Mouse (Mus musculus) embryonic facial prominence, embryonic 10.5 days (tissue): ENCODE measurements at regions not wholly inside any gene's neighbourhood (a gene's known extent, or its start where the extent isn't known, plus 50 kb on each side); places are given as distances from the start of the nearest gene placed in this dataset.

Experiments used
- DNase-seq: peaks from one replicate; pipeline ENCODE4 v3.0.0-alpha.2; 2017; ENCODE audit warnings: low spot score
- H3K27ac ChIP-seq: fragments of 300-500 bp; sonication (generic); replicated peaks from 2 replicates; pipeline ENCODE4 v1.5.1; 2016; ENCODE audit warnings: mild to moderate bottlenecking
- H3K27me3 ChIP-seq: fragments of 300-500 bp; sonication (generic); replicated peaks from 2 replicates; pipeline ENCODE4 v1.6.1; 2016; ENCODE audit warnings: low read depth, mild to moderate bottlenecking; ENCODE audit not compliant: poor library complexity, severe bottlenecking
- H3K36me3 ChIP-seq: fragments of 300-500 bp; sonication (generic); replicated peaks from 2 replicates; pipeline ENCODE4 v1.6.1; 2016; ENCODE audit warnings: mild to moderate bottlenecking, moderate library complexity
- H3K4me1 ChIP-seq: fragments of 300-500 bp; sonication (generic); 2 replicates; pipeline ENCODE4 v1.6.1; 2016
- H3K4me3 ChIP-seq: fragments of 300-500 bp; sonication (generic); 2 replicates; pipeline ENCODE4 v1.5.1; 2016; ENCODE audit warnings: mild to moderate bottlenecking, moderate library complexity
- H3K9me3 ChIP-seq: fragments of 300-500 bp; sonication (generic); 2 replicates; pipeline ENCODE4 v1.6.1; 2016; ENCODE audit warnings: mild to moderate bottlenecking
- WGBS: fragments of 180-500 bp; shearing (Covaris S2); methylation state at CpG from one replicate; pipeline ENCODE4 v1.1.7; 2016; 5-methylcytosine and 5-hydroxymethylcytosine counted together

GRCm38 (mm10) chr12:12548688-12549087 lies 286.7 kb downstream of the Fam49a start:
- DNase-seq, result no peak
- Histone ChIP-seq H3K36me3 (no peaks in the 10 kb centered on the region), H3K27ac (no peak overlapping the region), H3K4me3 (no peak overlapping the region), H3K9me3 (no peaks in the 10 kb centered on the region), H3K4me1 (no peaks in the 10 kb centered on the region), H3K27me3 (no peaks in the 10 kb centered on the region)
- WGBS, result 59% methylated on average over 2 of the region's 2 CpGs

DNA sequence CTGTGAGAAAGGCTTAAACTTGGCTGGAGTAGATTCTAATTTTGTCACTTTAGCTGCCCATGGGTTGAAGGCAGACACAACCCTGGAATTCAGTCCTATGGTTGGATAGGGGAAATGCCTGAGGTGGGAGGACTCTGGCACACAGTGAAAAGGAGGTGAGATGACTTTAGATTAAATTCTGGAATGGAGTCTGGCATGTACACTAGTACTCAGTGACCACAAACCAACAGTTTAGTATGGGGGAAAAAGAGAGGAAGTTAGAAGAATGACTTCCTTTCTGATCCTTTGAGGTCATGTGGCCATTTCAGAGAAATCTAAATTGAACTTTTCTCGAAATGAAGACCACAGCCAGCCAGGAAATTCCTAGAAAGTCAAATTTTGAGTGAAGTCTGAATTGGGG lies 285.5 kb downstream of the Fam49a start:
- no peak overlapping the region for H3K27ac ChIP-seq
- WGBS, result 79% methylated on average over 1 of the region's 1 CpGs
- no peaks in the 10 kb centered on the region for H3K9me3 ChIP-seq

DNA sequence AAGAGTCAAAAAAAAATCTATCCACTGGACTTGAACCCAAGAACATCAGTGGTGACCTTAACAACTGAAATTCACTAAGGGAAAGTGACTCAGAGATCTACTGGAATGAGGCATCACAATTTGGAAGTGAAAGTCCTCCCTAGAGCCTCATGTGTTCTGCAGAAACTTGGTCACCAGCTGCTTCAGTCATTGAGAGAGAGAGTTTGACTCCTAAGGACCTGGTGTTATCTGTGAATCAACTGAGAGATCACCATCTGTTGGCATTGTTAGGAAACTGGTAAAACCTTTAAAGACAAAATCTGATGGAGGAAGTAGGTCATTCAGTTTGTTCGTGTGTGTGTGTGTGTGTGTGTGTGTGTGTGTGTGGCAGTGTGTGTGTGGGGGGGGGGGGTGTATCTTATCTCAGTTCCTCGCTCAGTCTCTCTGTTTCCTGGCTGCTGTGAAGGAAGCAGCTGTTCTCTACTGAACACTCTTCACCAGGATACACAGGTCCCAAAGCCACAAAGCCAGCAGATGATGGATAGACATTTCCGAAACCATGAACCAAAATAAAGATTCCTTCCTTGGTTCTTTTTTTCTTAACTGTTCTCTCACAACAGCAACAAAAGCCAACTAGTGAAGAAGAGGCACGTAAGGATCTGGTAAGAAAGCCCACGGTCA lies 284.6 kb downstream of the Fam49a start:
- Histone ChIP-seq H3K4me1 (no peaks in the 10 kb centered on the region), H3K9me3 (no peaks in the 10 kb centered on the region), H3K36me3 (no peaks in the 10 kb centered on the region), H3K4me3 (no peak overlapping the region), H3K27me3 (no peaks in the 10 kb centered on the region), H3K27ac (no peak overlapping the region)
- DNase-seq, result no peak
- 89% methylated on average over 5 of the region's 5 CpGs for WGBS

More for the DNA sequence above, 285.5 kb downstream of the Fam49a start:
- Histone ChIP-seq H3K4me3 (no peak overlapping the region), H3K27me3 (no peaks in the 10 kb centered on the region), H3K36me3 (no peaks in the 10 kb centered on the region), H3K4me1 (no peaks in the 10 kb centered on the region)
- no peak for DNase-seq

- Histone ChIP-seq H3K27me3 (no peaks in the 10 kb centered on the region), H3K36me3 (no peaks in the 10 kb centered on the region), H3K9me3 (no peaks in the 10 kb centered on the region), H3K4me3 (no peak overlapping the region), H3K4me1 (peaks cover 7% of the 10 kb centered on the region), H3K27ac (0 out of 2 replicates have a peak overlapping the region, but pooled peaks have one; percentile 7)
- peak; percentile 16 for DNase-seq
- 55% methylated on average over 13 of the region's 13 CpGs for WGBS
Measured at GRCm38 (mm10) chr12:12541076-12542070, 279.4 kb downstream of the Fam49a start.

- WGBS, result 82% methylated on average over 3 of the region's 3 CpGs
- Histone ChIP-seq H3K4me3 (no peak overlapping the region), H3K4me1 (peaks cover 12% of the 10 kb centered on the region), H3K27ac (no peak overlapping the region), H3K9me3 (no peaks in the 10 kb centered on the region), H3K27me3 (no peaks in the 10 kb centered on the region), H3K36me3 (no peaks in the 10 kb centered on the region)
- DNase-seq, result no peak
Measured at GRCm38 (mm10) chr12:12539291-12539690, 277.4 kb downstream of the Fam49a start.

DNA sequence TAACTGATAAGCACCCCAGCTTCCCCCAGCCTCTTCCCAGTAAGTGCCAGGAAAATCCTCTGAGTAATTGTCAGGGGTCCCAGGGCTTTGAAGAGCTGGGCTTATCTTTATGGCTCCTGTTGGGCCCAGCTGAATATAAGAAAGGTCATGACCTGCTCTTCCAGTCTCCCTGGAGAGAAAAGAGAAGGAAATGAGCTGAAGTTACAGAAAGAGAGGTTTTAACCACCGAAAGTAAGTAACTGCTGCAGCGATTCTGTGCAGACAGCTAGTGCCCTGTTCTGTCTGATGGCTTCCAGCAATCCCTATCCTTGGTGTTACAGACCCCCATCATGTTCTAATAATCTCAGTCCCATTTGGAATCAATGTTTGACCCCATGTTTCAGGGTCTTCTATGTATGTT lies 272.8 kb downstream of the Fam49a start:
- H3K27me3 ChIP-seq, result no peaks in the 10 kb centered on the region
- 23% methylated on average over 2 of the region's 2 CpGs for WGBS
- H3K36me3 ChIP-seq, result no peaks in the 10 kb centered on the region
- H3K27ac ChIP-seq, result no peak overlapping the region
- H3K9me3 ChIP-seq, result no peaks in the 10 kb centered on the region
- H3K4me3 ChIP-seq, result no peak overlapping the region
- DNase-seq, result no peak
- H3K4me1 ChIP-seq, result peaks cover 5% of the 10 kb centered on the region

DNA sequence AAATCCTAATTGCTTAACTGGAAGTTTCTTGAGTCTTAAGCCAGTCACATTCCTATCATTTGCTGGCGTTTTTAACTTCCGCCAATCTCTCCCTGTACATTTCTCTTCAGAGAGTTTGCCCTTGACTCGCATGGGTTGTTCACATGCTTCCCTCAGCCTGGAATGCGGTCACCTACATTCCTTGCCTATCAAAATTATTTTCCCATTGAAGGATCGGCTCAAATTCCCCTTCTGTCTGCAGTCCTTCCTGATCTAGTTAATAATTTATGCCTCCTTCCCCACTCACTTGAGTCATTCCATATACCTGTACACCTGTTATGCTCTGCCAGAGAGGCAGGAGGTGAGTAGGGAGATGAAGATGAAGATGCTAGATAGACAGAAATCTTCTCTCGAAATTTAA lies 268.9 kb downstream of the Fam49a start:
- Histone ChIP-seq H3K4me3 (no peak overlapping the region), H3K4me1 (peaks cover 22% of the 10 kb centered on the region), H3K27ac (no peak overlapping the region), H3K27me3 (no peaks in the 10 kb centered on the region), H3K36me3 (no peaks in the 10 kb centered on the region), H3K9me3 (no peaks in the 10 kb centered on the region)
- 74% methylated on average over 6 of the region's 6 CpGs for WGBS
- DNase-seq, result no peak

GRCm38 (mm10) chr12:12529541-12529940 lies 267.6 kb downstream of the Fam49a start:
- no peak overlapping the region for H3K27ac ChIP-seq
- no peaks in the 10 kb centered on the region for H3K27me3 ChIP-seq
- peaks cover 17% of the 10 kb centered on the region for H3K4me1 ChIP-seq
- H3K9me3 ChIP-seq, result no peaks in the 10 kb centered on the region
- 89% methylated on average over 5 of the region's 5 CpGs for WGBS
- H3K36me3 ChIP-seq, result no peaks in the 10 kb centered on the region
- H3K4me3 ChIP-seq, result no peak overlapping the region
- DNase-seq, result no peak

DNA sequence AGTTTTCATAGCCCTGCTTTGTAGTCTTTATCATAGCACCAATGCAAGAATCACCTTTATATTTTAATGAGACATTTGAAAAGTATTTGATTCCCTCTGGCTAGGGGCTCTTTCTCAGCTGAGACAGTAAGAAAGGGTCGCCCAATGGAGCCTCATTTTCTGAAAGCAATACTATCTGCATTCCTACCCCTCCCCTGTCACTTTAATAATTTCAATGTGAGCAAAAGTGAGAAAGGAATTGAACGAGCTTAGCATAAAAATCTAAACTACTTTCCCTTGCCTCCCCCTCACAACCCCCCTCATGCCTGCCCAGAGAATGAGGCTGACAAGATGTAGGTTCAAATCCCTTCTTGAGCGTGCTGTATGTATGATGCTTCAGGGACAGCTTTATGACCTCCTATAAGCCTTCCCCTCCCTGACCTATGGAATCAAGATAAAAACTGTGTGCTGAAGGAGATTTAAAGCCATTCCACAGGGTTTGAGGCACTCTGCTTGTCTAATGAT lies 266.6 kb downstream of the Fam49a start:
- no peak for DNase-seq
- Histone ChIP-seq H3K4me3 (no peak overlapping the region), H3K36me3 (no peaks in the 10 kb centered on the region), H3K9me3 (no peaks in the 10 kb centered on the region), H3K27me3 (no peaks in the 10 kb centered on the region), H3K27ac (peak overlapping the region; percentile 40; the same call in 1 of the 2 replicates), H3K4me1 (peaks cover 16% of the 10 kb centered on the region)
- 59% methylated on average over 3 of the region's 3 CpGs for WGBS

DNA sequence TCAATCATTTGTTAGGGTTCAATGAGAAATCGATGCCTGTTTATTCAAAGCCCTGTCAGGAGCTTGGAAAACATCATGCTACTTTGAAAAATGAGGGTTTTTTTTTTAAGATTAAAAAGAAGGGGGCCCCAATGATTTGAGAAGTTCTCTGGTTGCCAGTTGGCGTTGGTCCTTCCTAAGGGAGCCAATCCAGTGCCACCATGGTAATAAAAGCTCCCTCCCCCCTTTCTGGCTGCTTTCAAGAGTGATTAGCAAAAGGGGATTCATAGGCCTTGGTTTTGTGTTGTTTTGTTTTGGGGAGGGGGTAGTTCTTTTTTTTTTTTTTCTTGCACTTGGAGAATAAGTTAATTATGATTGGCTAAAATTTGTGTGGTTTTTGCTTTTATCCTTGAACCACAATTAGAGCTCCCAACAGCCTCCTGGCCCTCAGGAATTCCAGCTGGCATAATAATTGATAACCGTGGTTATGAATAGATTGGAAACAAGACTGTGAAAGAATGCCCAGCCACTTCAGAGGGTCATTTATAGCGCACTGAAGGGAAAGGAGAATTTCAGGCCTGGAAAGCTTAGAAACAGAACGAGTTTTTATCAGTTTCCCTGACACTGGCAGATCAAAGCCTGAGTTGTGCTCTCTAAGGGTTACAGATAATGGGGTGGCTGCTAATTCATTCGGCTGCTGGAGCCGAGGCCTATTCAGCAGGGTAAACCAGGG lies 266.0 kb downstream of the Fam49a start:
- peaks cover 16% of the 10 kb centered on the region for H3K4me1 ChIP-seq
- no peaks in the 10 kb centered on the region for H3K36me3 ChIP-seq
- H3K4me3 ChIP-seq, result no peak overlapping the region
- H3K27ac ChIP-seq, result no peak overlapping the region
- 39% methylated on average over 7 of the region's 7 CpGs for whole genome bisulfite sequencing
- no peaks in the 10 kb centered on the region for H3K27me3 ChIP-seq
- H3K9me3 ChIP-seq, result no peaks in the 10 kb centered on the region
- peak; percentile 21 for DNase-seq

DNA sequence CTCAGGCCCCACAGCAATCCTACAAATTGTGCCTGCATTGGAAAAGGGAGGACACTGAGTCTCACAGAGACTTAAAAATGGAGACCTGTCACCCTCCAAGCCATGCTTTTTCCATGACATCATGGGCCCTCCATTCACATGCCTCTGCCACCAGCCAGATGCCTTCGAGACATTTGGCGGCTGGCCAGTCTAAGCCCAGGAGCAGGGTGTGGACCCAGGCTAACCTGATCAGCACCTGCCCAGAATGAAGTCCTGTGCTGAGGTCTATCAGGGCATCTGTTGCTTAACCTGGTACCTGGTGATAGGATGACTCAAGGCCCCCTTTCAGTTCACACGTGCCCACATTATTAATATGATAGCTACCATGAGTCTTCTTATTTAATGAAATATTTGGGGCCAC lies 265.4 kb downstream of the Fam49a start:
- WGBS, result 84% methylated on average over 3 of the region's 3 CpGs
- Histone ChIP-seq H3K4me3 (no peak overlapping the region), H3K27me3 (no peaks in the 10 kb centered on the region), H3K27ac (no peak overlapping the region), H3K9me3 (no peaks in the 10 kb centered on the region), H3K36me3 (no peaks in the 10 kb centered on the region), H3K4me1 (peaks cover 16% of the 10 kb centered on the region)
- DNase-seq, result no peak

GRCm38 (mm10) chr12:12520311-12520852 lies 258.4 kb downstream of the Fam49a start:
- WGBS, result 92% methylated on average over 8 of the region's 8 CpGs
- no peaks in the 10 kb centered on the region for H3K36me3 ChIP-seq
- no peak for DNase-seq
- 0 out of 2 replicates have a peak overlapping the region, but pooled peaks have one; percentile 26 for H3K27ac ChIP-seq
- no peaks in the 10 kb centered on the region for H3K27me3 ChIP-seq
- H3K4me1 ChIP-seq, result peaks cover 10% of the 10 kb centered on the region
- no peaks in the 10 kb centered on the region for H3K9me3 ChIP-seq
- H3K4me3 ChIP-seq, result no peak overlapping the region
